Mouse (Mus musculus): Measurements from ENCODE around the gene Avpr1b. TPM values are rescaled to one million over a fixed set of nuclear protein-coding genes. Genes with fewer than 3 reads are reported as not detected.
"Not testable (repeated sequence)": the region's sequence is repeated elsewhere in the genome, so short reads cannot be mapped to it uniquely, and the experiment has no call there.

The Avpr1b gene
- polyA plus RNA-seq (2015; fragmentation: Nextera tagmentation; extraction: Ambion mirVana): not detected in 2 replicates

DNA sequence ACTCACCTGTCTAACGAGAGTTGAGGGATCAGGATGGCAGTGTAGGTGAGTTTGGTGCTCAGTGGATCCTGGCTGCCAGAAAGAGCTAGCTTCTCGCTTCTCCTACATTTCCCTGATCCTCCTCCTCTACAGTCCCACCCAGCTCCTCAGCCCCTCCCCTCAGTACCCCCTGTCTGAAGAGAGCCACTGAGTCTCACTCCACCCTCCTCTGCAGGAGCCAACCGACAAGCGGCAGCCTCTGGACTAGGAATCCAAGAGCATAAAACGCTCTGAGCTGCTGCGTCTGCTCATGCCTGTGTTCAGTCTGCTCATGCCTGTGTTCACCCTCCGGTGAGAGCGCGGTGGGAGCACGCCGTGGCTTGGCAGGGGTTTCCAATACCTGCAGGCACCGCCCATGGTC lies at the start of gene Avpr1b:
Gene Avpr1b, plus strand, starts transcription at position 335 of the 400 bp plus-strand sequence.
- no peak for ATAC-seq
- Histone ChIP-seq H3K4me3 (ENCODE audit: low read length) (no peak within 1 kb of the TSS), H3K27ac (ENCODE audit: low read depth, low read length) (no peak within 1 kb of the TSS), H3K27me3 (replicated peaks; ENCODE audit: control insufficient read depth, insufficient read depth, low read length) (no peaks in the 10 kb centered on the region), H3K4me2 (ENCODE audit: low read length) (no peak within 1 kb of the TSS), H3K9ac (ENCODE audit: low read depth, low read length) (no peak within 1 kb of the TSS), H3K36me3 (ENCODE audit: control insufficient read depth, insufficient read depth, low read length) (no peaks in the 10 kb centered on the region), H3K4me1 (ENCODE audit: control insufficient read depth, insufficient read depth, low read depth, low read length) (no peaks in the 10 kb centered on the region), H3K9me3 (ENCODE audit: control insufficient read depth, low read length) (no peaks in the 10 kb centered on the region)
- WGBS: 52% methylated on average over 12 of the region's 12 CpGs

GRCm38 (mm10) chr1:131551956-131552355 lies 47.1 kb upstream of the Avpr1b start:
- no peak overlapping the region for H3K9ac ChIP-seq (ENCODE audit: low read depth, low read length)
- 94% methylated on average over 2 of the region's 2 CpGs for WGBS
- no peak overlapping the region for H3K4me2 ChIP-seq (ENCODE audit: low read length)
- no peaks in the 10 kb centered on the region for H3K36me3 ChIP-seq (ENCODE audit: control insufficient read depth, insufficient read depth, low read length)
- ATAC-seq: no peak
- no peak overlapping the region for H3K27ac ChIP-seq (ENCODE audit: low read depth, low read length)
- H3K4me3 ChIP-seq (ENCODE audit: low read length): no peak overlapping the region
- H3K27me3 ChIP-seq (replicated peaks; ENCODE audit: control insufficient read depth, insufficient read depth, low read length): no peaks in the 10 kb centered on the region
- peaks cover 6% of the 10 kb centered on the region for H3K4me1 ChIP-seq (ENCODE audit: control insufficient read depth, insufficient read depth, low read depth, low read length)
- no peaks in the 10 kb centered on the region for H3K9me3 ChIP-seq (ENCODE audit: control insufficient read depth, low read length)

DNA sequence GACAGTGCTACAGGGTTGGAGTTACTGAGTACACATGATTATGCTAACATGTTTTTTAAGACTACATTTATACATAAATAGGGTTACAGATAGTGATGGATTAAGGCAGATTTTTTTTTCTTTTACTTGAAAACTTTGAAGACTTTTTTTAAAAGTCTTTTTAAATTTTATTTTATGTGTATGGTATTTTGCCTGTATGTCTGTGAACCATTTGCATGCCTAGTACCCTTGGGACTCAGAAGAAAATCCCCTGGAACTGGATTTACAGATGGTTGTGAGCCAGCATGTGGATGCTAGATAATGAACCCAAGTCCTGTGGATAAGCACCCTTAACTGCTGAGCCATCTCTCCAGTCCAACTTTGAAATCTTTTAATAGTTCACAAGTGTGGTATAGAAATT lies 45.6 kb upstream of the Avpr1b start:
- no peaks in the 10 kb centered on the region for H3K9me3 ChIP-seq (ENCODE audit: control insufficient read depth, low read length)
- no peak for ATAC-seq
- H3K36me3 ChIP-seq (ENCODE audit: control insufficient read depth, insufficient read depth, low read length): no peaks in the 10 kb centered on the region
- H3K4me2 ChIP-seq (ENCODE audit: low read length): no peak overlapping the region
- H3K27ac ChIP-seq (ENCODE audit: low read depth, low read length): no peak overlapping the region
- peaks cover 6% of the 10 kb centered on the region for H3K4me1 ChIP-seq (ENCODE audit: control insufficient read depth, insufficient read depth, low read depth, low read length)
- no peak overlapping the region for H3K9ac ChIP-seq (ENCODE audit: low read depth, low read length)
- H3K4me3 ChIP-seq (ENCODE audit: low read length): no peak overlapping the region
- H3K27me3 ChIP-seq (replicated peaks; ENCODE audit: control insufficient read depth, insufficient read depth, low read length): no peaks in the 10 kb centered on the region

DNA sequence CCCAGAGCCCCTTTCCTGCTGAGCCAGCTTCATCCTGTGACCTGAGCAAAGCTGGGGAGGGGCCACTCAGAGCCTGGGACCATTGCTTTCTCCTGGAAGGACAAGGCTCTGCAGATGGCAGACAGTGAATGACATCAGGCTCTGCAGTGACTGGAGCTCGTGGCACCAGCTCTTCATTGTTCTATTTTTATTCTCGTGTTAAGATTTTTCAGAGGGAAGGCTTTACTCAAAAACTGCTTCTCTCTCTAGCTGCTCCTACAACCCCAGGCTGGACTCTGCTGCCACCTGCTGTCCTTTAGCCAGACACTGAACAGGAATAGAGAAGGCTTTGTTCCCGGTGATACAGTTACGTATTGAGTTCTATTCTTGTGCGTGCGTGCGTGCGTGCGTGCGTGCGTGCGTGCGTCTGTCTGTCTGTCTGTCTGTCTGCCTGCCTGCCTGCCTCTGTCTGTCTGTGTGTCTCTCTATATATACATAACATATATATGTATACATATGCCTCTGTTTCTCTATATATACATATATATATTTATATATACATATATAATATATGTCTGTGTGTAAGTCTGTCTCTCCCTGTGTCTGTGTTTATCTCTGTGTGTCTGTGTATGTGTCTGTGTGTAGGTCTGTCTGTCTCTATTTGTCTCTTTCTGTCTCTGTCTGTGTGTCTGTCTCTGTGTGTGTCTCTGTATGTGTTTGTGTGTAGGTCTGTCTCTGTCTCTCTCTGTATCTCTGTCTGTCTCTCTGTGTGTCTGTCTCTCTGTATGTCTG lies 43.8 kb upstream of the Avpr1b start:
- Histone ChIP-seq H3K9me3 (ENCODE audit: control insufficient read depth, low read length) (no peaks in the 10 kb centered on the region), H3K4me1 (ENCODE audit: control insufficient read depth, insufficient read depth, low read depth, low read length) (peaks cover 6% of the 10 kb centered on the region), H3K36me3 (ENCODE audit: control insufficient read depth, insufficient read depth, low read length) (no peaks in the 10 kb centered on the region), H3K27ac (ENCODE audit: low read depth, low read length) (peak overlapping the region; percentile 79), H3K9ac (ENCODE audit: low read depth, low read length) (peak overlapping the region; percentile 63), H3K27me3 (replicated peaks; ENCODE audit: control insufficient read depth, insufficient read depth, low read length) (no peaks in the 10 kb centered on the region), H3K4me2 (ENCODE audit: low read length) (peak overlapping the region; percentile 52), H3K4me3 (ENCODE audit: low read length) (no peak overlapping the region)
- peak; percentile 99 for ATAC-seq
- WGBS: 4% methylated on average over 13 of the region's 13 CpGs

GRCm38 (mm10) chr1:131560500-131560899 lies 38.5 kb upstream of the Avpr1b start:
- H3K4me1 ChIP-seq (ENCODE audit: control insufficient read depth, insufficient read depth, low read depth, low read length): no peaks in the 10 kb centered on the region
- no peaks in the 10 kb centered on the region for H3K36me3 ChIP-seq (ENCODE audit: control insufficient read depth, insufficient read depth, low read length)
- ATAC-seq: no peak
- H3K27me3 ChIP-seq (replicated peaks; ENCODE audit: control insufficient read depth, insufficient read depth, low read length): no peaks in the 10 kb centered on the region
- H3K4me2 ChIP-seq (ENCODE audit: low read length): no peak overlapping the region
- no peak overlapping the region for H3K9ac ChIP-seq (ENCODE audit: low read depth, low read length)
- H3K9me3 ChIP-seq (ENCODE audit: control insufficient read depth, low read length): no peaks in the 10 kb centered on the region
- no peak overlapping the region for H3K27ac ChIP-seq (ENCODE audit: low read depth, low read length)
- no peak overlapping the region for H3K4me3 ChIP-seq (ENCODE audit: low read length)

GRCm38 (mm10) chr1:131562081-131562480 lies 37.0 kb upstream of the Avpr1b start:
- WGBS: 86% methylated on average over 2 of the region's 2 CpGs
- no peak overlapping the region for H3K4me3 ChIP-seq (ENCODE audit: low read length)
- no peak for ATAC-seq

DNA sequence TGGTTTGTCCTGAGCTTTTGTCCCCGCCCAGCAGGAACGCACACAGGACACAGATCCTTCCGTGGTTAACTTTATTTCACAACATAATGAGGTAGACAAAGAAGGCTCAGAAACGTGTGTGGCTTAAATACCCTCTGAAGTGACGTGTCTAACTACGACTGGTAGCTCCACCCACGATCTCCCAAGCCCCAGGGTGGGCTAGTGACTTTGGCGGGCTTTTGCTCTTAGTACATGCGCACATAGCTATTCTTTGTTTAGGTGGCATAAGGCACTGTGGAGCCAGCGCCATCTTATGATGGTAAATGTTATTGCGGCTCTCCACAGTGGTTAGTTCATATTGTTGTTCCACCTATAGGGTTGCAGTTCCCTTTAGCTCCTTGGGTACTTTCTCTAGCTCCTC lies 33.0 kb upstream of the Avpr1b start:
- H3K4me1 ChIP-seq (ENCODE audit: control insufficient read depth, insufficient read depth, low read depth, low read length); ATAC-seq: not testable (repeated sequence)

More at GRCm38 (mm10) chr1:131562081-131562480, 37.0 kb upstream of the Avpr1b start:
- Histone ChIP-seq H3K9me3 (ENCODE audit: control insufficient read depth, low read length) (no peaks in the 10 kb centered on the region), H3K4me1 (ENCODE audit: control insufficient read depth, insufficient read depth, low read depth, low read length) (no peaks in the 10 kb centered on the region), H3K9ac (ENCODE audit: low read depth, low read length) (no peak overlapping the region), H3K27me3 (replicated peaks; ENCODE audit: control insufficient read depth, insufficient read depth, low read length) (no peaks in the 10 kb centered on the region), H3K4me2 (ENCODE audit: low read length) (no peak overlapping the region), H3K36me3 (ENCODE audit: control insufficient read depth, insufficient read depth, low read length) (no peaks in the 10 kb centered on the region), H3K27ac (ENCODE audit: low read depth, low read length) (no peak overlapping the region)

DNA sequence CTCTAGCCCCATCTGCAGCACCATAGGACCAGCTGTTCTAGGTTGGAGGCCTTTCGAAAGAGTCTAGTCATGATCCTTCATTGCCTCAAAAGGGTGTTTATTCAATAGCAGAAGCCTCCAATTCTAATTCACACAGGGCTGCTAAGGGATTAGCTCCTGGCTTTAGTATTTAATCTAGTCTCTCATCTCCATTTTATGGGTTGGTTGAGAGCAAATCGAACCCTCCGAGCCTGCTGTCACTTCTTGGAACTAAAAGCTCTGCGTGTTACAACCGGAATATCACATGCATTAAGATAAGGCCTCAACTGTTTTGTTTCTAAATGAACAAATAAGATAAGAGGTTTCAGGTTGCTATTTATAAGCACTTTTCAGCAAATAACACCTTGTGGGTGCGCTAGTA lies 29.3 kb upstream of the Avpr1b start:
- no peaks in the 10 kb centered on the region for H3K9me3 ChIP-seq (ENCODE audit: control insufficient read depth, low read length)
- H3K9ac ChIP-seq (ENCODE audit: low read depth, low read length): no peak overlapping the region
- H3K27ac ChIP-seq (ENCODE audit: low read depth, low read length): no peak overlapping the region
- H3K4me3 ChIP-seq (ENCODE audit: low read length): no peak overlapping the region
- H3K27me3 ChIP-seq (replicated peaks; ENCODE audit: control insufficient read depth, insufficient read depth, low read length): no peaks in the 10 kb centered on the region
- WGBS: 94% methylated on average over 6 of the region's 6 CpGs
- no peaks in the 10 kb centered on the region for H3K36me3 ChIP-seq (ENCODE audit: control insufficient read depth, insufficient read depth, low read length)
- ATAC-seq: no peak
- H3K4me1 ChIP-seq (ENCODE audit: control insufficient read depth, insufficient read depth, low read depth, low read length): no peaks in the 10 kb centered on the region
- no peak overlapping the region for H3K4me2 ChIP-seq (ENCODE audit: low read length)

More for the DNA sequence above, 33.0 kb upstream of the Avpr1b start:
- not testable (repeated sequence) for H3K9ac ChIP-seq (ENCODE audit: low read depth, low read length); H3K27me3 ChIP-seq (replicated peaks; ENCODE audit: control insufficient read depth, insufficient read depth, low read length); H3K4me2 ChIP-seq (ENCODE audit: low read length); H3K36me3 ChIP-seq (ENCODE audit: control insufficient read depth, insufficient read depth, low read length); H3K4me3 ChIP-seq (ENCODE audit: low read length); H3K27ac ChIP-seq (ENCODE audit: low read depth, low read length); H3K9me3 ChIP-seq (ENCODE audit: control insufficient read depth, low read length)
- 31% methylated on average over 11 of the region's 11 CpGs for WGBS

- no peaks in the 10 kb centered on the region for H3K4me1 ChIP-seq (ENCODE audit: control insufficient read depth, insufficient read depth, low read depth, low read length)
- no peak for ATAC-seq
- no peaks in the 10 kb centered on the region for H3K36me3 ChIP-seq (ENCODE audit: control insufficient read depth, insufficient read depth, low read length)
- H3K9me3 ChIP-seq (ENCODE audit: control insufficient read depth, low read length): no peaks in the 10 kb centered on the region
- no peak overlapping the region for H3K4me2 ChIP-seq (ENCODE audit: low read length)
- H3K9ac ChIP-seq (ENCODE audit: low read depth, low read length): no peak overlapping the region
- 94% methylated on average over 4 of the region's 4 CpGs for WGBS
- no peak overlapping the region for H3K27ac ChIP-seq (ENCODE audit: low read depth, low read length)
- no peaks in the 10 kb centered on the region for H3K27me3 ChIP-seq (replicated peaks; ENCODE audit: control insufficient read depth, insufficient read depth, low read length)
- H3K4me3 ChIP-seq (ENCODE audit: low read length): no peak overlapping the region
Observed at GRCm38 (mm10) chr1:131570391-131570790, 28.6 kb upstream of the Avpr1b start.
